51 mouse cellular contexts compared by ENCODE assay signal in genomic region chr2:86195863-86196262, GRCm38 (mm10). TPM values are rescaled to one million over a fixed set of nuclear protein-coding genes. Genes with fewer than 3 reads are reported as not detected.
"Had no signal": no experiment of that assay in that cellular context is flagged by ENCODE, and none has a peak within 500 bp of the region (broad histone marks: within the 10 kb centered on the region; RNA-seq: fewer than 3 reads in every experiment).

No protein-coding gene starts in this region.

- H3K4me1 ChIP-seq: heart, embryonic 10.5 days; heart, embryonic 12.5 days; heart, embryonic 13.5 days; heart, embryonic 15.5 days; hindbrain, embryonic 10.5 days; hindbrain, embryonic 12.5 days; hindbrain, embryonic 13.5 days; hindbrain, embryonic 15.5 days; intestine, embryonic 15.5 days; kidney, embryonic 15.5 days had no signal

- H3K4me2 ChIP-seq: heart, embryonic 11.5 days; heart, embryonic 12.5 days; heart, embryonic 13.5 days; heart, embryonic 15.5 days; hindbrain, embryonic 12.5 days; hindbrain, embryonic 13.5 days; hindbrain, embryonic 14.5 days; hindbrain, embryonic 15.5 days; intestine, embryonic 15.5 days; kidney, embryonic 15.5 days had no signal

- H3K27me3 ChIP-seq: heart, embryonic 12.5 days; heart, embryonic 13.5 days; heart, embryonic 15.5 days; hindbrain, embryonic 12.5 days; hindbrain, embryonic 13.5 days; hindbrain, embryonic 15.5 days; intestine, embryonic 15.5 days; kidney, embryonic 15.5 days had no signal

- H3K36me3 ChIP-seq: heart, embryonic 10.5 days; heart, embryonic 12.5 days; heart, embryonic 13.5 days; heart, embryonic 15.5 days; hindbrain, embryonic 10.5 days; hindbrain, embryonic 12.5 days; hindbrain, embryonic 13.5 days; hindbrain, embryonic 15.5 days; intestine, embryonic 15.5 days; kidney, embryonic 15.5 days had no signal

- H3K27ac ChIP-seq: heart, embryonic 10.5 days; heart, embryonic 13.5 days; heart, embryonic 15.5 days; hindbrain, embryonic 10.5 days; hindbrain, embryonic 12.5 days; hindbrain, embryonic 13.5 days; hindbrain, embryonic 14.5 days; hindbrain, embryonic 15.5 days; hindbrain, postnatal 0 days; intestine, embryonic 15.5 days; kidney, embryonic 15.5 days; kidney, postnatal 0 days; layer of hippocampus, adult 2 months had no signal

- ATAC-seq: hindbrain, embryonic 16.5 days; hindbrain, postnatal 0 days; inflammation-experienced regulatory T-cells, adult 6 months; intestine, embryonic 15.5 days; intestine, embryonic 16.5 days; intestine, postnatal 0 days had no signal

- H3K9ac ChIP-seq: heart, embryonic 12.5 days; heart, embryonic 13.5 days; heart, embryonic 15.5 days; hindbrain, embryonic 12.5 days; hindbrain, embryonic 13.5 days; hindbrain, embryonic 14.5 days; hindbrain, embryonic 15.5 days; intestine, embryonic 15.5 days; kidney, embryonic 15.5 days had no signal

- DNase-seq: heart, postnatal 10 days; heart, postnatal 14 days; heart, postnatal 36 days; heart, postnatal 4 days; kidney, adult 11 months; kidney, adult 18-20 months; kidney, adult 2 months; kidney, adult 8-10 months; kidney, adult 9 months; kidney, postnatal 10 days; kidney, postnatal 14 days; kidney, postnatal 25 days; kidney, postnatal 36 days; kidney, postnatal 4 days; layer of hippocampus, adult 9-11 months; layer of hippocampus, postnatal 36 days had no signal

- H3K4me3 ChIP-seq: heart, embryonic 10.5 days; heart, embryonic 12.5 days; heart, embryonic 13.5 days; heart, embryonic 15.5 days; hindbrain, embryonic 10.5 days; hindbrain, embryonic 12.5 days; hindbrain, embryonic 13.5 days; hindbrain, embryonic 15.5 days; intestine, embryonic 15.5 days; kidney, embryonic 15.5 days; layer of hippocampus, adult 2 months had no signal

- H3K9me3 ChIP-seq: heart, embryonic 10.5 days; heart, embryonic 15.5 days; hindbrain, embryonic 10.5 days; hindbrain, embryonic 12.5 days; hindbrain, embryonic 13.5 days; hindbrain, embryonic 15.5 days; intestine, embryonic 15.5 days; kidney, embryonic 15.5 days had no signal

RNA-seq across cellular contexts. Expression of gene Olfr1045, which starts 6.9 kb away (rescaled TPM):
- total RNA-seq: heart, adult 8-10 months; heart, postnatal 10 days; heart, postnatal 14 days; heart, postnatal 25 days; heart, postnatal 36 days; heart, postnatal 4 days; hematopoietic stem cell, adult 5-6 weeks; hindbrain, postnatal 0 days; layer of hippocampus, adult 18-20 months; layer of hippocampus, adult 2 months; layer of hippocampus, adult 8-10 months; layer of hippocampus, postnatal 10 days; layer of hippocampus, postnatal 14 days; layer of hippocampus, postnatal 25 days; layer of hippocampus, postnatal 36 days had no signal
- polyA plus RNA-seq: heart, embryonic 10.5 days; heart, embryonic 11.5 days; heart, embryonic 12.5 days; heart, embryonic 13.5 days; heart, embryonic 14.5 days; heart, embryonic 15.5 days; heart, embryonic 16.5 days; heart, postnatal 0 days; hindbrain, embryonic 10.5 days; hindbrain, embryonic 11.5 days; hindbrain, embryonic 12.5 days; hindbrain, embryonic 13.5 days; hindbrain, embryonic 14.5 days; hindbrain, embryonic 15.5 days; hindbrain, embryonic 16.5 days; hindbrain, postnatal 0 days; inflammation-experienced regulatory T-cells, adult 6 months; intestine, embryonic 14.5 days; intestine, embryonic 15.5 days; intestine, embryonic 16.5 days; intestine, postnatal 0 days; kidney, adult 2 months; kidney, embryonic 14.5 days; kidney, embryonic 15.5 days; kidney, embryonic 16.5 days; kidney, postnatal 0 days; large intestine, adult 2 months had no signal

RNA-seq across cellular contexts. Expression of gene Olfr52, which starts 10.4 kb away (rescaled TPM):
- total RNA-seq: heart, adult 8-10 months; heart, postnatal 10 days; heart, postnatal 14 days; heart, postnatal 25 days; heart, postnatal 36 days; heart, postnatal 4 days; hematopoietic stem cell, adult 5-6 weeks; hindbrain, postnatal 0 days; layer of hippocampus, adult 18-20 months; layer of hippocampus, adult 2 months; layer of hippocampus, adult 8-10 months; layer of hippocampus, postnatal 10 days; layer of hippocampus, postnatal 14 days; layer of hippocampus, postnatal 25 days; layer of hippocampus, postnatal 36 days had no signal
- polyA plus RNA-seq: heart, embryonic 10.5 days; heart, embryonic 11.5 days; heart, embryonic 12.5 days; heart, embryonic 13.5 days; heart, embryonic 14.5 days; heart, embryonic 15.5 days; heart, embryonic 16.5 days; heart, postnatal 0 days; hindbrain, embryonic 10.5 days; hindbrain, embryonic 11.5 days; hindbrain, embryonic 12.5 days; hindbrain, embryonic 13.5 days; hindbrain, embryonic 14.5 days; hindbrain, embryonic 15.5 days; hindbrain, embryonic 16.5 days; hindbrain, postnatal 0 days; inflammation-experienced regulatory T-cells, adult 6 months; intestine, embryonic 14.5 days; intestine, embryonic 15.5 days; intestine, embryonic 16.5 days; intestine, postnatal 0 days; kidney, adult 2 months; kidney, embryonic 14.5 days; kidney, embryonic 15.5 days; kidney, embryonic 16.5 days; kidney, postnatal 0 days; large intestine, adult 2 months had no signal

RNA-seq across cellular contexts. Expression of gene Olfr1044, which starts 18.2 kb away (rescaled TPM):
- total RNA-seq: heart, adult 8-10 months; heart, postnatal 10 days; heart, postnatal 14 days; heart, postnatal 25 days; heart, postnatal 36 days; heart, postnatal 4 days; hematopoietic stem cell, adult 5-6 weeks; hindbrain, postnatal 0 days; layer of hippocampus, adult 18-20 months; layer of hippocampus, adult 2 months; layer of hippocampus, adult 8-10 months; layer of hippocampus, postnatal 10 days; layer of hippocampus, postnatal 14 days; layer of hippocampus, postnatal 25 days; layer of hippocampus, postnatal 36 days had no signal
- polyA plus RNA-seq: heart, embryonic 10.5 days; heart, embryonic 11.5 days; heart, embryonic 12.5 days; heart, embryonic 13.5 days; heart, embryonic 14.5 days; heart, embryonic 15.5 days; heart, embryonic 16.5 days; heart, postnatal 0 days; hindbrain, embryonic 10.5 days; hindbrain, embryonic 11.5 days; hindbrain, embryonic 12.5 days; hindbrain, embryonic 13.5 days; hindbrain, embryonic 14.5 days; hindbrain, embryonic 15.5 days; hindbrain, embryonic 16.5 days; hindbrain, postnatal 0 days; inflammation-experienced regulatory T-cells, adult 6 months; intestine, embryonic 14.5 days; intestine, embryonic 15.5 days; intestine, embryonic 16.5 days; intestine, postnatal 0 days; kidney, adult 2 months; kidney, embryonic 14.5 days; kidney, embryonic 15.5 days; kidney, embryonic 16.5 days; kidney, postnatal 0 days; large intestine, adult 2 months had no signal

RNA-seq across cellular contexts. Expression of gene Olfr1046, which starts 23.3 kb away (rescaled TPM):
- total RNA-seq: heart, adult 8-10 months; heart, postnatal 10 days; heart, postnatal 14 days; heart, postnatal 25 days; heart, postnatal 36 days; heart, postnatal 4 days; hematopoietic stem cell, adult 5-6 weeks; hindbrain, postnatal 0 days; layer of hippocampus, adult 18-20 months; layer of hippocampus, adult 2 months; layer of hippocampus, adult 8-10 months; layer of hippocampus, postnatal 10 days; layer of hippocampus, postnatal 14 days; layer of hippocampus, postnatal 25 days; layer of hippocampus, postnatal 36 days had no signal
- polyA plus RNA-seq: heart, embryonic 10.5 days; heart, embryonic 11.5 days; heart, embryonic 12.5 days; heart, embryonic 13.5 days; heart, embryonic 14.5 days; heart, embryonic 15.5 days; heart, embryonic 16.5 days; heart, postnatal 0 days; hindbrain, embryonic 10.5 days; hindbrain, embryonic 11.5 days; hindbrain, embryonic 12.5 days; hindbrain, embryonic 13.5 days; hindbrain, embryonic 14.5 days; hindbrain, embryonic 15.5 days; hindbrain, embryonic 16.5 days; hindbrain, postnatal 0 days; inflammation-experienced regulatory T-cells, adult 6 months; intestine, embryonic 14.5 days; intestine, embryonic 15.5 days; intestine, embryonic 16.5 days; intestine, postnatal 0 days; kidney, adult 2 months; kidney, embryonic 14.5 days; kidney, embryonic 15.5 days; kidney, embryonic 16.5 days; kidney, postnatal 0 days; large intestine, adult 2 months had no signal

RNA-seq across cellular contexts. Expression of gene Olfr1043, which starts 28.5 kb away (rescaled TPM):
- total RNA-seq: heart, adult 8-10 months; heart, postnatal 10 days; heart, postnatal 14 days; heart, postnatal 25 days; heart, postnatal 36 days; heart, postnatal 4 days; hematopoietic stem cell, adult 5-6 weeks; hindbrain, postnatal 0 days; layer of hippocampus, adult 18-20 months; layer of hippocampus, adult 2 months; layer of hippocampus, adult 8-10 months; layer of hippocampus, postnatal 10 days; layer of hippocampus, postnatal 14 days; layer of hippocampus, postnatal 25 days; layer of hippocampus, postnatal 36 days had no signal
- polyA plus RNA-seq: heart, embryonic 10.5 days; heart, embryonic 11.5 days; heart, embryonic 12.5 days; heart, embryonic 13.5 days; heart, embryonic 14.5 days; heart, embryonic 15.5 days; heart, embryonic 16.5 days; heart, postnatal 0 days; hindbrain, embryonic 10.5 days; hindbrain, embryonic 11.5 days; hindbrain, embryonic 12.5 days; hindbrain, embryonic 13.5 days; hindbrain, embryonic 14.5 days; hindbrain, embryonic 15.5 days; hindbrain, embryonic 16.5 days; hindbrain, postnatal 0 days; inflammation-experienced regulatory T-cells, adult 6 months; intestine, embryonic 14.5 days; intestine, embryonic 15.5 days; intestine, embryonic 16.5 days; intestine, postnatal 0 days; kidney, adult 2 months; kidney, embryonic 14.5 days; kidney, embryonic 15.5 days; kidney, embryonic 16.5 days; kidney, postnatal 0 days; large intestine, adult 2 months had no signal
